Mouse (Mus musculus) limb, embryonic 12.5 days (tissue): ENCODE measurements at regions not wholly inside any gene's neighbourhood (a gene's known extent, or its start where the extent isn't known, plus 50 kb on each side); places are given as distances from the start of the nearest gene placed in this dataset.

Experiments
- ATAC-seq: fragments of 200-750 bp; cut with Nextera tagmentation; 2 replicates; pipeline ENCODE4 v1.8.0; 2017; ENCODE audit warnings: low read depth, moderate TSS enrichment; ENCODE audit not compliant: insufficient number of reproducible peaks, insufficient read depth, low FRiP score, low TSS enrichment
- H3K27ac ChIP-seq: fragments of 300-500 bp; sonication (generic); 2 replicates; pipeline ENCODE4 v1.5.1; 2016; ENCODE audit warnings: mild to moderate bottlenecking, moderate library complexity
- H3K27me3 ChIP-seq: fragments of 300-500 bp; sonication (generic); 2 replicates; pipeline ENCODE4 v1.6.1; 2016; ENCODE audit warnings: mild to moderate bottlenecking, moderate library complexity
- H3K36me3 ChIP-seq: fragments of 300-500 bp; sonication (generic); 2 replicates; pipeline ENCODE4 v1.6.1; 2016; ENCODE audit warnings: mild to moderate bottlenecking, moderate library complexity
- H3K4me1 ChIP-seq: fragments of 300-500 bp; sonication (generic); replicated peaks from 2 replicates; pipeline ENCODE4 v1.6.1; 2016
- H3K4me2 ChIP-seq: fragments of 300-500 bp; sonication (generic); 2 replicates; pipeline ENCODE4 v1.6.1; 2016; ENCODE audit warnings: mild to moderate bottlenecking, moderate library complexity
- H3K4me3 ChIP-seq: fragments of 300-500 bp; sonication (generic); replicated peaks from 2 replicates; pipeline ENCODE4 v1.5.1; 2016; ENCODE audit warnings: mild to moderate bottlenecking
- H3K9ac ChIP-seq: fragments of 300-500 bp; sonication (generic); replicated peaks from 2 replicates; pipeline ENCODE4 v1.6.1; 2016; ENCODE audit warnings: mild to moderate bottlenecking, moderate library complexity
- H3K9me3 ChIP-seq: fragments of 300-500 bp; sonication (generic); 2 replicates; pipeline ENCODE4 v1.6.1; 2016; ENCODE audit warnings: mild to moderate bottlenecking, moderate library complexity
- WGBS: fragments of 180-500 bp; shearing (Covaris S2); methylation state at CpG from one replicate; pipeline ENCODE4 v1.1.7; 2016; 5-methylcytosine and 5-hydroxymethylcytosine counted together

- H3K4me1 ChIP-seq = peaks cover 15% of the 10 kb centered on the region
- H3K9me3 ChIP-seq = no peaks in the 10 kb centered on the region
- H3K36me3 ChIP-seq = no peaks in the 10 kb centered on the region
- H3K4me3 ChIP-seq = no peak overlapping the region
- peak; percentile 18; the same call in 1 of the 2 replicates for ATAC-seq
- H3K9ac ChIP-seq = no peak overlapping the region
- H3K27ac ChIP-seq = no peak overlapping the region
- H3K4me2 ChIP-seq = no peak overlapping the region
- 39% methylated on average over 11 of the region's 11 CpGs for WGBS
- H3K27me3 ChIP-seq = no peaks in the 10 kb centered on the region; the same call in 1 of the 2 replicates
These were observed 134.6 kb upstream of the Cdkn2b start for GRCm38 (mm10) chr4:89445214-89446155.

GRCm38 (mm10) chr4:89442526-89442925 lies 131.7 kb upstream of the Cdkn2b start:
- no peak for ATAC-seq
- no peaks in the 10 kb centered on the region for H3K27me3 ChIP-seq
- H3K9ac ChIP-seq = no peak overlapping the region
- WGBS = 79% methylated on average over 1 of the region's 1 CpGs
- H3K4me3 ChIP-seq = no peak overlapping the region
- no peak overlapping the region for H3K27ac ChIP-seq
- H3K9me3 ChIP-seq = no peaks in the 10 kb centered on the region
- peaks cover 15% of the 10 kb centered on the region for H3K4me1 ChIP-seq
- H3K4me2 ChIP-seq = no peak overlapping the region
- H3K36me3 ChIP-seq = no peaks in the 10 kb centered on the region

- Histone ChIP-seq H3K4me3 (no peak overlapping the region), H3K4me2 (no peak overlapping the region), H3K9ac (no peak overlapping the region), H3K36me3 (no peaks in the 10 kb centered on the region), H3K4me1 (peaks cover 4% of the 10 kb centered on the region), H3K27ac (no peak overlapping the region), H3K27me3 (no peaks in the 10 kb centered on the region), H3K9me3 (no peaks in the 10 kb centered on the region)
- ATAC-seq = no peak
- 76% methylated on average over 3 of the region's 3 CpGs for WGBS
These were observed 130.0 kb upstream of the Cdkn2b start for GRCm38 (mm10) chr4:89440821-89441220.

- H3K27me3 ChIP-seq = no peaks in the 10 kb centered on the region
- H3K9ac ChIP-seq = no peak overlapping the region
- H3K4me1 ChIP-seq = no peaks in the 10 kb centered on the region
- H3K4me2 ChIP-seq = no peak overlapping the region
- no peak for ATAC-seq
- H3K4me3 ChIP-seq = no peak overlapping the region
- no peak overlapping the region for H3K27ac ChIP-seq
- H3K9me3 ChIP-seq = no peaks in the 10 kb centered on the region
- no peaks in the 10 kb centered on the region for H3K36me3 ChIP-seq
- 72% methylated on average over 4 of the region's 4 CpGs for WGBS
These were observed 129.5 kb upstream of the Cdkn2b start for GRCm38 (mm10) chr4:89440326-89440725.

GRCm38 (mm10) chr4:89438665-89439064 lies 127.8 kb upstream of the Cdkn2b start:
- Histone ChIP-seq H3K9ac (no peak overlapping the region), H3K27ac (no peak overlapping the region), H3K4me3 (no peak overlapping the region), H3K4me1 (no peaks in the 10 kb centered on the region), H3K9me3 (no peaks in the 10 kb centered on the region), H3K36me3 (no peaks in the 10 kb centered on the region), H3K27me3 (no peaks in the 10 kb centered on the region), H3K4me2 (no peak overlapping the region)
- ATAC-seq = no peak
- 93% methylated on average over 2 of the region's 2 CpGs for WGBS

- ATAC-seq = no peak
- Histone ChIP-seq H3K9ac (no peak overlapping the region), H3K4me1 (no peaks in the 10 kb centered on the region), H3K27me3 (no peaks in the 10 kb centered on the region), H3K4me2 (no peak overlapping the region), H3K36me3 (no peaks in the 10 kb centered on the region), H3K9me3 (no peaks in the 10 kb centered on the region), H3K4me3 (no peak overlapping the region), H3K27ac (no peak overlapping the region)
- 85% methylated on average over 3 of the region's 3 CpGs for WGBS
These were observed 125.9 kb upstream of the Cdkn2b start for GRCm38 (mm10) chr4:89436764-89437163.

GRCm38 (mm10) chr4:89434152-89434551 lies 123.3 kb upstream of the Cdkn2b start:
- Histone ChIP-seq H3K9ac (no peak overlapping the region), H3K4me3 (no peak overlapping the region), H3K36me3 (no peaks in the 10 kb centered on the region), H3K27me3 (no peaks in the 10 kb centered on the region), H3K4me1 (no peaks in the 10 kb centered on the region), H3K9me3 (no peaks in the 10 kb centered on the region), H3K4me2 (no peak overlapping the region), H3K27ac (no peak overlapping the region)
- WGBS = 91% methylated on average over 3 of the region's 3 CpGs
- no peak for ATAC-seq

GRCm38 (mm10) chr4:89433528-89433927 lies 122.7 kb upstream of the Cdkn2b start:
- no peak overlapping the region for H3K4me2 ChIP-seq
- no peak overlapping the region for H3K4me3 ChIP-seq
- no peak for ATAC-seq
- no peaks in the 10 kb centered on the region for H3K9me3 ChIP-seq
- WGBS = 63% methylated on average over 5 of the region's 5 CpGs
- no peaks in the 10 kb centered on the region for H3K27me3 ChIP-seq
- no peak overlapping the region for H3K9ac ChIP-seq
- no peaks in the 10 kb centered on the region for H3K36me3 ChIP-seq
- H3K27ac ChIP-seq = no peak overlapping the region
- H3K4me1 ChIP-seq = no peaks in the 10 kb centered on the region

- 69% methylated on average over 6 of the region's 6 CpGs for WGBS
- peaks cover 8% of the 10 kb centered on the region for H3K4me1 ChIP-seq
- H3K4me3 ChIP-seq = no peak overlapping the region
- H3K27me3 ChIP-seq = no peaks in the 10 kb centered on the region
- no peak overlapping the region for H3K9ac ChIP-seq
- ATAC-seq = no peak
- H3K4me2 ChIP-seq = no peak overlapping the region
- H3K36me3 ChIP-seq = no peaks in the 10 kb centered on the region
- no peaks in the 10 kb centered on the region for H3K9me3 ChIP-seq
- H3K27ac ChIP-seq = no peak overlapping the region
These were observed 120.7 kb upstream of the Cdkn2b start for GRCm38 (mm10) chr4:89431520-89431919.

- WGBS = 78% methylated on average over 1 of the region's 1 CpGs
- no peak overlapping the region for H3K4me3 ChIP-seq
- H3K4me1 ChIP-seq = peaks cover 8% of the 10 kb centered on the region
- no peaks in the 10 kb centered on the region for H3K36me3 ChIP-seq
- no peaks in the 10 kb centered on the region for H3K27me3 ChIP-seq
- H3K27ac ChIP-seq = no peak overlapping the region
- no peak overlapping the region for H3K4me2 ChIP-seq
- no peak overlapping the region for H3K9ac ChIP-seq
- H3K9me3 ChIP-seq = no peaks in the 10 kb centered on the region
- ATAC-seq = no peak
These were observed 117.6 kb upstream of the Cdkn2b start for GRCm38 (mm10) chr4:89428465-89428864.

- Histone ChIP-seq H3K4me1 (peaks cover 8% of the 10 kb centered on the region), H3K4me3 (no peak overlapping the region), H3K36me3 (no peaks in the 10 kb centered on the region), H3K27me3 (no peaks in the 10 kb centered on the region), H3K4me2 (no peak overlapping the region), H3K9me3 (no peaks in the 10 kb centered on the region), H3K27ac (no peak overlapping the region), H3K9ac (no peak overlapping the region)
- 49% methylated on average over 9 of the region's 9 CpGs for WGBS
- peak; percentile 52; the same call in 1 of the 2 replicates for ATAC-seq
These were observed 116.8 kb upstream of the Cdkn2b start for GRCm38 (mm10) chr4:89427345-89428293.
